Mouse (Mus musculus): ENCODE results near the gene Ryr2. TPM values are rescaled to one million over a fixed set of nuclear protein-coding genes. Genes with fewer than 3 reads are reported as not detected.

Ryr2 gene
- polyA plus RNA-seq, 1 experiment from 2014 or later = 0.87 TPM

- ATAC-seq (ENCODE audit: insufficient read depth, low FRiP score) = no peak
Observed at GRCm38 (mm10) chr13:11777726-11778125, 329.0 kb downstream of the Ryr2 start.

DNA sequence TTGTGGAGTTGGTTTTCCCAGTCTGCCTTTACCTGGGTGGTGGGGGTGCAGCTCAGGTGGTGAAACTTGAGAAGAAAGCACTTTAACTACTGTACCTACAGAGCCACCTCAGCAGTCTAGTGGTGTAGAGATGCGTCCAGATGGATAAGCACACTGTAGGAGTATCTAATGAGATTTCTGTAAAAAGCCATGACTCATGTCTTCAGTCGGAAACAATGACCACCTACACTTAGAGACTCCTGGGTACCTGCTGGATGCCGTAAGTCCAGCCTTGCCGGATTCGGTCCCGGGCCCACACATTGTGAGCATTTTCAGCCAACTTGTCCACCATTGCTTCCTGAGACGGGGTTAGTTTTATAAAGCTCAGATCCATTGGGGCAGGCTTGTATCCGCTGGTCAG, 334.6 kb downstream of the Ryr2 start:
- H3K4me3 ChIP-seq (replicated peaks; ENCODE audit: low read length) = no peak overlapping the region
- H3K36me3 ChIP-seq (ENCODE audit: control insufficient read depth, insufficient read depth, low read length) = no peaks in the 10 kb centered on the region
- no peaks in the 10 kb centered on the region for H3K4me1 ChIP-seq (ENCODE audit: control insufficient read depth, insufficient read depth, low read length)
- no peak overlapping the region for H3K9ac ChIP-seq (ENCODE audit: low read length)
- no peak for ATAC-seq (ENCODE audit: insufficient read depth, low FRiP score)
- no peak overlapping the region for H3K4me2 ChIP-seq (ENCODE audit: low read depth, low read length)
- H3K27ac ChIP-seq (ENCODE audit: low read length) = no peak overlapping the region
- no peaks in the 10 kb centered on the region for H3K9me3 ChIP-seq (replicated peaks; ENCODE audit: control insufficient read depth, low read length)
- H3K27me3 ChIP-seq (ENCODE audit: control insufficient read depth, insufficient read depth, low read length) = no peaks in the 10 kb centered on the region
- 86% methylated on average over 8 of the region's 8 CpGs for WGBS

More at GRCm38 (mm10) chr13:11777726-11778125, 329.0 kb downstream of the Ryr2 start:
- Histone ChIP-seq H3K36me3 (ENCODE audit: control insufficient read depth, insufficient read depth, low read length) (no peaks in the 10 kb centered on the region), H3K9ac (ENCODE audit: low read length) (no peak overlapping the region), H3K9me3 (replicated peaks; ENCODE audit: control insufficient read depth, low read length) (no peaks in the 10 kb centered on the region), H3K4me1 (ENCODE audit: control insufficient read depth, insufficient read depth, low read length) (no peaks in the 10 kb centered on the region), H3K27ac (ENCODE audit: low read length) (no peak overlapping the region), H3K4me3 (replicated peaks; ENCODE audit: low read length) (no peak overlapping the region), H3K4me2 (ENCODE audit: low read depth, low read length) (no peak overlapping the region), H3K27me3 (ENCODE audit: control insufficient read depth, insufficient read depth, low read length) (no peaks in the 10 kb centered on the region)
- WGBS = 81% methylated on average over 6 of the region's 6 CpGs

- no peaks in the 10 kb centered on the region for H3K36me3 ChIP-seq (ENCODE audit: control insufficient read depth, insufficient read depth, low read length)
- H3K4me3 ChIP-seq (replicated peaks; ENCODE audit: low read length) = no peak overlapping the region
- 63% methylated on average over 2 of the region's 2 CpGs for WGBS
- no peaks in the 10 kb centered on the region for H3K4me1 ChIP-seq (ENCODE audit: control insufficient read depth, insufficient read depth, low read length)
- H3K9ac ChIP-seq (ENCODE audit: low read length) = no peak overlapping the region
- H3K9me3 ChIP-seq (replicated peaks; ENCODE audit: control insufficient read depth, low read length) = no peaks in the 10 kb centered on the region
- H3K27me3 ChIP-seq (ENCODE audit: control insufficient read depth, insufficient read depth, low read length) = no peaks in the 10 kb centered on the region
- no peak overlapping the region for H3K27ac ChIP-seq (ENCODE audit: low read length)
- ATAC-seq (ENCODE audit: insufficient read depth, low FRiP score) = no peak
- no peak overlapping the region for H3K4me2 ChIP-seq (ENCODE audit: low read depth, low read length)
Observed at GRCm38 (mm10) chr13:11766899-11767298, 339.8 kb downstream of the Ryr2 start.

- H3K27me3 ChIP-seq (ENCODE audit: control insufficient read depth, insufficient read depth, low read length) = no peaks in the 10 kb centered on the region
- no peaks in the 10 kb centered on the region for H3K9me3 ChIP-seq (replicated peaks; ENCODE audit: control insufficient read depth, low read length)
- no peak overlapping the region for H3K27ac ChIP-seq (ENCODE audit: low read length)
- no peak for ATAC-seq (ENCODE audit: insufficient read depth, low FRiP score)
- no peak overlapping the region for H3K9ac ChIP-seq (ENCODE audit: low read length)
- no peak overlapping the region for H3K4me2 ChIP-seq (ENCODE audit: low read depth, low read length)
- WGBS = 82% methylated on average over 4 of the region's 4 CpGs
- H3K36me3 ChIP-seq (ENCODE audit: control insufficient read depth, insufficient read depth, low read length) = no peaks in the 10 kb centered on the region
- no peak overlapping the region for H3K4me3 ChIP-seq (replicated peaks; ENCODE audit: low read length)
- H3K4me1 ChIP-seq (ENCODE audit: control insufficient read depth, insufficient read depth, low read length) = no peaks in the 10 kb centered on the region
Observed at GRCm38 (mm10) chr13:11763925-11764324, 342.8 kb downstream of the Ryr2 start.

DNA sequence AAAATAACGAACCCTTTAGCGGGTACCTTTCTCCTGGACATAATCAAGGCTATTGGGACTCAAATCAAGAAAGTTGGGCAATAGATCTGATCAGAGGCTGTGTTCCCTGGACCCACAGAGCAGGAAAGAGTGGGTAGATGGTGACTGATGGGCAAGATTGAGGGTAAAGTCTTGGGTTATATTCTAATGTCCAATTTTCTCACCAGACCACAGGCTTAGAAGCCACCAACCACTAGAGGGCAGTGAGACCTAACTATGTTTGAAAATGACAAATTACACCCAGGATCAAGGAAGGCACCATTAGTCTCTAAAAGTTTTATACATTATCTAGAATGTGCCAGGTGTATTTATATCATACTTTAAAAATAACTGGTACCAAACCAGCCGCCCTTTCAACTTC, 343.6 kb downstream of the Ryr2 start:
- 55% methylated on average over 3 of the region's 3 CpGs for WGBS
- no peaks in the 10 kb centered on the region for H3K9me3 ChIP-seq (replicated peaks; ENCODE audit: control insufficient read depth, low read length)
- no peaks in the 10 kb centered on the region for H3K4me1 ChIP-seq (ENCODE audit: control insufficient read depth, insufficient read depth, low read length)
- H3K27ac ChIP-seq (ENCODE audit: low read length) = no peak overlapping the region
- no peak overlapping the region for H3K4me3 ChIP-seq (replicated peaks; ENCODE audit: low read length)
- no peak overlapping the region for H3K4me2 ChIP-seq (ENCODE audit: low read depth, low read length)
- no peak for ATAC-seq (ENCODE audit: insufficient read depth, low FRiP score)
- no peaks in the 10 kb centered on the region for H3K27me3 ChIP-seq (ENCODE audit: control insufficient read depth, insufficient read depth, low read length)
- H3K36me3 ChIP-seq (ENCODE audit: control insufficient read depth, insufficient read depth, low read length) = no peaks in the 10 kb centered on the region
- no peak overlapping the region for H3K9ac ChIP-seq (ENCODE audit: low read length)

DNA sequence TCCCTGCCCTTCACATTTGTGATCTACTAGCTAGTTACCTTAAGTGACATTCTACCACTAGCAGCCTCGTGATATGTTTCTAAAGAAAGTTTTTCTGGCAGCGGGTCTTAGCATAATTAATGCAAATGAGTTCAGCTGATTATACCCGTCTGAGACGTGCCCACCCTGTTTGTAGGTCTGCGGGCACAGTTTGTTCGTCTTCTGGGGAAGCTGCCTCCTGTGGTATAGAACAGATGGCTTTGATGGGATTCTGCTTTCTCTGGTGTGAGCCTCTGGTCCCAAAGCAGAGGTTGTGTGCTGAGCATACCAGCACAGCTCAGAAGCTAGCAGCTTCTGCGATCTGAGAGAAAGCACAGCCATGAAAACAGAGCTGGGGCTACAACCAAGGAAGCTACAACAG, 348.9 kb downstream of the Ryr2 start:
- Histone ChIP-seq H3K27ac (ENCODE audit: low read length) (no peak overlapping the region), H3K9me3 (replicated peaks; ENCODE audit: control insufficient read depth, low read length) (no peaks in the 10 kb centered on the region), H3K4me2 (ENCODE audit: low read depth, low read length) (no peak overlapping the region), H3K4me1 (ENCODE audit: control insufficient read depth, insufficient read depth, low read length) (no peaks in the 10 kb centered on the region), H3K9ac (ENCODE audit: low read length) (no peak overlapping the region), H3K36me3 (ENCODE audit: control insufficient read depth, insufficient read depth, low read length) (no peaks in the 10 kb centered on the region), H3K4me3 (replicated peaks; ENCODE audit: low read length) (no peak overlapping the region), H3K27me3 (ENCODE audit: control insufficient read depth, insufficient read depth, low read length) (no peaks in the 10 kb centered on the region)
- 62% methylated on average over 7 of the region's 7 CpGs for WGBS
- no peak for ATAC-seq (ENCODE audit: insufficient read depth, low FRiP score)

GRCm38 (mm10) chr13:11745479-11745878, 361.3 kb downstream of the Ryr2 start:
- no peak overlapping the region for H3K4me2 ChIP-seq (ENCODE audit: low read depth, low read length)
- no peak overlapping the region for H3K9ac ChIP-seq (ENCODE audit: low read length)
- no peak overlapping the region for H3K4me3 ChIP-seq (replicated peaks; ENCODE audit: low read length)
- WGBS = 85% methylated on average over 9 of the region's 9 CpGs
- H3K36me3 ChIP-seq (ENCODE audit: control insufficient read depth, insufficient read depth, low read length) = no peaks in the 10 kb centered on the region
- H3K9me3 ChIP-seq (replicated peaks; ENCODE audit: control insufficient read depth, low read length) = no peaks in the 10 kb centered on the region
- no peak for ATAC-seq (ENCODE audit: insufficient read depth, low FRiP score)
- H3K4me1 ChIP-seq (ENCODE audit: control insufficient read depth, insufficient read depth, low read length) = no peaks in the 10 kb centered on the region
- H3K27ac ChIP-seq (ENCODE audit: low read length) = no peak overlapping the region
- no peaks in the 10 kb centered on the region for H3K27me3 ChIP-seq (ENCODE audit: control insufficient read depth, insufficient read depth, low read length)

- Histone ChIP-seq H3K27me3 (ENCODE audit: control insufficient read depth, insufficient read depth, low read length) (no peaks in the 10 kb centered on the region), H3K9ac (ENCODE audit: low read length) (no peak overlapping the region), H3K36me3 (ENCODE audit: control insufficient read depth, insufficient read depth, low read length) (no peaks in the 10 kb centered on the region), H3K4me2 (ENCODE audit: low read depth, low read length) (no peak overlapping the region), H3K27ac (ENCODE audit: low read length) (no peak overlapping the region), H3K9me3 (replicated peaks; ENCODE audit: control insufficient read depth, low read length) (no peaks in the 10 kb centered on the region), H3K4me3 (replicated peaks; ENCODE audit: low read length) (no peak overlapping the region), H3K4me1 (ENCODE audit: control insufficient read depth, insufficient read depth, low read length) (no peaks in the 10 kb centered on the region)
- ATAC-seq (ENCODE audit: insufficient read depth, low FRiP score) = no peak
- 88% methylated on average over 12 of the region's 12 CpGs for WGBS
Observed at GRCm38 (mm10) chr13:11738211-11738610, 368.5 kb downstream of the Ryr2 start.

DNA sequence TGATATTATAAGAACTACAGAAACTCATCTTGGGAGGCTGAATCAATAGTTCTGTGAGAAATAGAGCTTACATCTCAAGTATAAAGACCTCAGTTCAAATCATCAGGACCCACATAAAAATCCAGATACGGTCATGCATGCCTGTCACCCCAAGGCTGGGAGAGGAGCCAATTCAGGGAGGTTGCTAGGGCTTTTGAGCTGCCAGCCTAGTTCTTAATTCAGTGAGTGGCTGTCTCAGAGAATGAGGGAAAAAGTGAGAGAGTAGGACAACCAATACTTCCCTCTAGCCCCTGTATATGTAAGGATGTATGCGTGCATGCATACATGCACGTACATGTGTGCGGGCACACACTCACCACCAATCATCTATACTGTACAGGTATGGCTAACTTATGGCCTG, 390.5 kb downstream of the Ryr2 start:
- Histone ChIP-seq H3K9ac (ENCODE audit: low read length) (no peak overlapping the region), H3K4me2 (ENCODE audit: low read depth, low read length) (no peak overlapping the region), H3K36me3 (ENCODE audit: control insufficient read depth, insufficient read depth, low read length) (no peaks in the 10 kb centered on the region), H3K27me3 (ENCODE audit: control insufficient read depth, insufficient read depth, low read length) (no peaks in the 10 kb centered on the region), H3K4me3 (replicated peaks; ENCODE audit: low read length) (no peak overlapping the region), H3K9me3 (replicated peaks; ENCODE audit: control insufficient read depth, low read length) (no peaks in the 10 kb centered on the region), H3K27ac (ENCODE audit: low read length) (no peak overlapping the region), H3K4me1 (ENCODE audit: control insufficient read depth, insufficient read depth, low read length) (no peaks in the 10 kb centered on the region)
- WGBS = 92% methylated on average over 4 of the region's 4 CpGs
- no peak for ATAC-seq (ENCODE audit: insufficient read depth, low FRiP score)
